Mouse (Mus musculus) lung, adult 2 months (tissue): ENCODE results near the gene C2cd4a.

Experiments
- CTCF ChIP-seq: fragments of 200-500 bp; IDR thresholded peaks from 2 replicates; pipeline ENCODE4 v1.5.1; 2011; ENCODE audit warnings: mild to moderate bottlenecking, low read length, control low read depth; ENCODE audit not compliant: insufficient read depth
- POLR2A ChIP-seq: fragments of 200-500 bp; IDR thresholded peaks from 2 replicates; pipeline ENCODE4 v1.6.1; 2011; ENCODE audit warnings: low read depth, mild to moderate bottlenecking, control low read depth, low read length, borderline replicate concordance; ENCODE audit errors: extremely low read depth

DNA sequence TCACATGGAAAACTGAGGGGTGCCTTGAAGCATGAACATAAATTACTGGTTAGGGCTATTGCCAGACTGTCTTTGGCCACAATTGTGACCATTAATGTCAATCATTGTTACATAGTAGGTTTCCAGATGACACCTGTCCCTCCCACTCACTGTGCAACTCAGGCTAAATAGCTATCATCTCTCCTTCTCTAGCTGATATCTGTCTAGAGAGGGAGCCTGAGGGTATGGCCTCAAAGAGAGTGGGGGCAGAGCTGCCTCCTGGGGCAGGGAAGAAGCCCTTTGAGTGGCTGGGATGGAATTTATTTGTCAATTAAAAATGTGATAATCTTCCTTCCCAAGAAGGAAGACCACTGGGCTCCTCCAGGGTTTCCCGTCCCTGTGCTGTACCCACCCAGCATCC lies 37.9 kb downstream of the C2cd4a start:
- TF ChIP-seq CTCF = no peak
- no peak for TF ChIP-seq POLR2A
